Mouse (Mus musculus) testis, adult 2 months (tissue): Measurements from ENCODE around the gene Igll1. TPM values are rescaled to one million over a fixed set of nuclear protein-coding genes. Genes with fewer than 3 reads are reported as not detected.
"Not testable (repeated sequence)": the region's sequence is repeated elsewhere in the genome, so short reads cannot be mapped to it uniquely, and the experiment has no call there.

ENCODE experiments used
- H3K27ac ChIP-seq: fragments of 200-500 bp; 2 replicates; pipeline ENCODE4 v1.5.1; 2012; ENCODE audit warnings: low read depth, low read length; ENCODE audit not compliant: control insufficient read depth, insufficient read depth
- H3K27me3 ChIP-seq: fragments of 200-500 bp; 2 replicates; pipeline ENCODE4 v1.6.1; 2012; ENCODE audit warnings: mild to moderate bottlenecking, low read length, moderate library complexity; ENCODE audit not compliant: control insufficient read depth, insufficient read depth
- H3K36me3 ChIP-seq: fragments of 200-500 bp; 2 replicates; pipeline ENCODE4 v1.6.1; 2012; ENCODE audit warnings: mild to moderate bottlenecking, low read length; ENCODE audit not compliant: control insufficient read depth, insufficient read depth
- H3K4me1 ChIP-seq: fragments of 200-500 bp; 2 replicates; pipeline ENCODE4 v1.6.1; 2012; ENCODE audit warnings: low read length; ENCODE audit not compliant: control insufficient read depth, insufficient read depth
- H3K4me3 ChIP-seq: fragments of 200-500 bp; 2 replicates; pipeline ENCODE4 v1.5.1; 2012; ENCODE audit warnings: low read depth, mild to moderate bottlenecking, low read length, moderate library complexity, mixed read lengths; ENCODE audit not compliant: control insufficient read depth
- CTCF ChIP-seq: fragments of 200-500 bp; IDR thresholded peaks from 2 replicates; pipeline ENCODE4 v1.5.1; 2012; ENCODE audit warnings: low read depth, mild to moderate bottlenecking, inconsistent platforms, low read length, moderate library complexity; ENCODE audit not compliant: control insufficient read depth, insufficient read depth, insufficient replicate concordance
- POLR2A ChIP-seq: fragments of 200-500 bp; IDR thresholded peaks from 2 replicates; pipeline ENCODE4 v1.6.1; 2012; ENCODE audit warnings: low read depth, mild to moderate bottlenecking, inconsistent platforms, low read length, moderate library complexity; ENCODE audit not compliant: control insufficient read depth
- polyA plus RNA-seq: library from polyadenylated mRNA; depleted of rRNA; stranded (reverse); fragments of >200 nt; gene quantifications from 2 replicates; pipeline ENCODE4 v1.2.3, GENCODE M21; 2012

Igll1 gene
- polyA plus RNA-seq, 1 experiment = not detected

DNA sequence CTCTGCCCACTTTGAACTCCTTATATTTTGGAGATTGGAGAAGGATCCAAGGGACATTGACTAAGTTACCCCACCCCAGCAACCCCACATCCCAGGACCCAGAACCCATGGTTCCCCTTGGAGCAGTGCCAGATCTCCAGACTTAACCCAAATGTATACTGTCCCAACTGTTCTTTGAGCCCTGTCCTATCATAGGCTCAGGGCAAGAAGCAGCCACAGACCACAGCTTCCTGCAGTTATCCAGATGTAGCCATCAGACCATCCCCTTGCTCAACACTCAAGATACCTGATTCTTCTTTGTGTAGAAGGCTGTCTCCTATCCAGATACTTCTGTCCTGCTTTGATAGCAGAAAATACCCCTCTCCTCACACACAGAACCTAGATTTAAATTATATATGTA, 1.4 kb upstream of the Igll1 start:
- no peak for TF ChIP-seq CTCF
- no peak for TF ChIP-seq POLR2A
- H3K27ac ChIP-seq = no peak overlapping the region
- no peaks in the 10 kb centered on the region for H3K36me3 ChIP-seq
- H3K4me1 ChIP-seq = no peaks in the 10 kb centered on the region; the same call in 1 of the 2 replicates
- no peaks in the 10 kb centered on the region for H3K27me3 ChIP-seq
- H3K4me3 ChIP-seq = no peak overlapping the region

DNA sequence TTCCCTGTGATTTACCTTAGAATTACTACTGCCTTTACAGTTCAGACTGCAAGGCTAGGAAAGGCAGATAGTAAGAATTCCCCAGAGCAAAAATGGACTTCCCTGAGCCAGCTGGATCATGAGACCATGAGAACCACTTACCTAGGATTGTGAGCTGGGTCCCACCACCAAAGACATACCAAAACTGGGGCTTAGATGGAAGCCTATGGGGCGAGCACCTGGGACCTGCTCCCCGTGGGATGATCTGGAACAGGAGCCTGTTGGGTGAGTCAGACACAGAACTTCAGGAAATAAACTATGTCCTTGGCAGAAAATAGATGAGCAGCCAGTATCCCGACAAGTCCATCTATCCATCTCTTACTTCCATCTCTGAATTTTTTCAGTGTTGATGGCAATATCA, 1.5 kb downstream of the Igll1 start:
- Histone ChIP-seq H3K4me3 (no peak overlapping the region), H3K27me3 (no peaks in the 10 kb centered on the region), H3K27ac (no peak overlapping the region), H3K4me1 (no peaks in the 10 kb centered on the region; the same call in 1 of the 2 replicates), H3K36me3 (no peaks in the 10 kb centered on the region)
- no peak for TF ChIP-seq POLR2A

DNA sequence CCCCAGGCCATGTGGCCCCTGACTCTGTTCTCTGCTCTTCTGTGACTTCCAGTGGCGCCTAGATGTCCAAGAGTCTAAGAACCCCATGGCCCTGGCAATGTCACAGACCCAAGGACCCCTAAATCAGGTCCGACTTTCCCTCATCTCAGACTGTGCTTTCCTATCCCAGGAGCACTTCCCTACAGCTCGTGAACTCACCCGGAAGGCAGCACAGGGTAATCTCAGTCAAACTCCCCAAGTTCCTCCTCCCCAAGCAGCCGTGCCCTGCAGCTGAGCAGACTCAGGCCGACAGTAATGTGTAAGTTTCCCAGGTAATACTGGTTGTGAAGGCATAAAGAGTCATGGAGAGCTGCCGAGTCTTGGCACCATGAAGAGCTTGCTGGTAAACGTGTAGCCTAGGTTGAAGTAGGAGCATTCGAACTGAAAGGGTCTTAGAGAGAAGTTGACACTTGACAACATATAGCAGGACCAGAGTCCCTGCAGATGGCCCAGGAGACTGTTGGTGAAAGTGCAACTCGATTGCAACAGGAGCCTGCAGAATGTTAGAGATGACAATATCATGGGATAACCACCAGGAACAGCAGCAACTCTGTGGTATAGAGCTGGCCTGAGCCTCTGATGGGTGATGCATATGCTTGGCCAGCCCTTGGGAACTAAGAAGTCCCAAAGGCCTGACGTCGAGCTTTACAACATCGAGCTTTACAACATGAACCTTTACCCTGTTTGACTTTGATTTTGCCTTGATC, 6.9 kb downstream of the Igll1 start:
- TF ChIP-seq POLR2A (no peak), CTCF (no peak)
- Histone ChIP-seq H3K36me3 (no peaks in the 10 kb centered on the region), H3K27me3 (no peaks in the 10 kb centered on the region), H3K27ac (no peak overlapping the region), H3K4me1 (no peaks in the 10 kb centered on the region), H3K4me3 (no peak overlapping the region)

DNA sequence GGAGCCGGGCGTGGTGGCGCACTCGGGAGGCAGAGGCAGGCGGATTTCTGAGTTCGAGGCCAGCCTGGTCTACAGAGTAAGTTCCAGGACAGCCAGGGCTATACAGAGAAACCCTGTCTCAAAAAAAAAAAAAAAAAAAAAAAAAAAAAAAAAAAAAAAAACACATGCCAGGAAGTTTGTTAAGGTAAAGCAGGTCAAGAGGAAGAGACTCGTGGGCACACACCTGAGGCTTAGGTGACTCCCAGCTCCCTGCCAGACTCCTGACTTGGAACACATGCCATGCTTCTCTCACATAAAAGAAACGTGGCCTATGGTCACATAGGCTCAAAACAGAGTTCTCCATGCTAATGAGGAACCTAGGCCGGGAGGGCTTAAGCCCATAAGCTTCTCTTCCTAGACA, 7.7 kb downstream of the Igll1 start:
- not testable (repeated sequence) for H3K27me3 ChIP-seq, H3K4me1 ChIP-seq, H3K27ac ChIP-seq, H3K4me3 ChIP-seq, H3K36me3 ChIP-seq

DNA sequence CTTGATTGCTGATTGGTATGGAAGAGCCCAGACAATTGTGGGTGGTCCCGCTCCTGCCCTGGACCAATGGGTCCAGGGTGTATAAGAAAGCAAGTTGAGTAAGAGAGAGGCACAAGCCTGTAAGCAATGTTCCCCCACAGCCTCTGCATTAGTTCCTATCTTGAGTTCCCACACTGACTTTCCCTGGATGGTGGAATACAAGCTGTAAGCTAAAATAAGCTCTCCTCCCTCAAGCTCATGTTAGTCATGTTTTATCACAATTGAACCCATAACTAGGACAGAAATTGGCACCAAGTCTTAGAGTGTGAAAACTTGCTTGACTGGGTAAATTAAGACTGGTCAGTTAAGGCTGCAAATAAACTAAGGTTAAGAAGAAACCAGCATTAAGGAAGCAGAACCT, 8.2 kb downstream of the Igll1 start:
- Histone ChIP-seq H3K36me3 (no peaks in the 10 kb centered on the region), H3K27me3 (no peaks in the 10 kb centered on the region), H3K4me1 (no peaks in the 10 kb centered on the region), H3K4me3 (no peak overlapping the region), H3K27ac (no peak overlapping the region)
- TF ChIP-seq POLR2A (no peak), CTCF (no peak)

DNA sequence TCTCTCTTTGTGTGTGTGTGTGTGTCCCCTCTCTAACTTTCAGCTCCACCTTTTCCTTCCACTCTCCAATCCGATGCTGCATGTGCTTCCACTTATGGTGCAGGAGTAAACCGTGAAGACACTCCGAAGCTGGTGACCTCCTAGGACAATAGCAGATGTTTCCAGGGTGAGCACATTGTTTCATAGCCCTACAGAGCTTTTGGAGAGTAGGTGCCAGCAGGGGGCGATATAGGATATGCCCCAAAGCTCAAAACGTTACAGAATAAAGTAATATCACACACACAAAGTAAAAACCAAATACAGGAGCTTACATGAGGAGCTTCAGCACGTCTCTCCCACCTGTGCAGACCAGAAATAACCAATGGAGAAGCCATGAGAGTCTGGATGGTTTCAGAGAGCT, 8.9 kb downstream of the Igll1 start:
- Histone ChIP-seq H3K27me3 (no peaks in the 10 kb centered on the region), H3K4me1 (no peaks in the 10 kb centered on the region), H3K4me3 (no peak overlapping the region), H3K36me3 (no peaks in the 10 kb centered on the region), H3K27ac (no peak overlapping the region)
- TF ChIP-seq POLR2A (no peak), CTCF (no peak)

DNA sequence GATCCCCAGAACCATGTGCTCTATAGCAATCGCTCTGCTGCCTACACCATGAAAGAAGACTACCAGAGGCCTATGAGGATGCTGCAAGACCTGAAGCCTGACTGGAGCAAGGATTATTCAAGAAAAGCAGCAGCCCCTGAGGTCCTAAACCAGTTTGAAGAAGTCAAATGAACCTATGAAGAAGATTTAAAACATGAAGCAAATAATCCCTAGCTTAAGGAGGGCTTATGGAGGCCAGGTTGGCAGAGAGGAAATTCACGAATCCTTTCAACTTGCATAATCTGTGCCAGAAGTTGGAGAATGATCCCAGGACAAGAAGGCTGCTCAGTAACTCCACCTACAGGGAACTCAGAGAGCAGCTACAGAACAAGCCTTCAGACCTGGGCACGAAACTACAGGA, 11.4 kb downstream of the Igll1 start:
- H3K27me3 ChIP-seq = no peaks in the 10 kb centered on the region

DNA sequence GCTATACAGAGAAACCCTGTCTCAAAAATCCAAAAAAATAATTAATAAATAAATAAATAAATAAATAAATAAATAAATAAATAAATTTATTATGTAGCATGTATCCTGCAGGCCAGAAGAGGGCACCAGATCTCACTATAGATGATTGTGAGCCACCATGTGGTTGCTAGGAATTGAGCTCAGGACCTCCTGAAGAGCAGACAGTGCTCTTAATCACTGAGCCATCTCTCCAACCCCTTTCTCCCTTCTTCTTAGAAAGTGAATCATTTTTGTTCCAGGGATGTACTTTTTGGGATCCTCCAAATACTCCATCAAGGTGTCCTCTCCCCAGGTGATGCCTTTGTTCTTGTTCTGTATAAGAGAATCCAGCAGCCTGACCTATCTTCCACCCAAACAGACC, 14.6 kb downstream of the Igll1 start:
- Histone ChIP-seq H3K27ac (no peak overlapping the region), H3K36me3 (no peaks in the 10 kb centered on the region), H3K4me1 (no peaks in the 10 kb centered on the region), H3K4me3 (no peak overlapping the region), H3K27me3 (no peaks in the 10 kb centered on the region)
- TF ChIP-seq POLR2A (no peak), CTCF (no peak)

More for the DNA sequence above, 11.4 kb downstream of the Igll1 start:
- no peak overlapping the region for H3K27ac ChIP-seq
- no peaks in the 10 kb centered on the region for H3K36me3 ChIP-seq
- no peaks in the 10 kb centered on the region for H3K4me1 ChIP-seq
- no peak overlapping the region for H3K4me3 ChIP-seq
- TF ChIP-seq CTCF = no peak
- no peak for TF ChIP-seq POLR2A
